Mouse (Mus musculus) midbrain, embryonic 12.5 days (tissue): ENCODE results near the gene Gm17455. TPM values are rescaled to one million over a fixed set of nuclear protein-coding genes. Genes with fewer than 3 reads are reported as not detected.

ENCODE experiments used
- ATAC-seq: fragments of 200-750 bp; cut with Nextera tagmentation; 2 replicates; pipeline ENCODE4 v1.8.0; 2017; ENCODE audit warnings: low read depth, moderate TSS enrichment, moderate library complexity; ENCODE audit not compliant: low FRiP score
- H3K27ac ChIP-seq: fragments of 300-500 bp; sonication (generic); replicated peaks from 2 replicates; pipeline ENCODE4 v1.5.1; 2016; ENCODE audit warnings: mild to moderate bottlenecking
- H3K27me3 ChIP-seq: fragments of 300-500 bp; sonication (generic); 2 replicates; pipeline ENCODE4 v1.6.1; 2016; ENCODE audit warnings: mild to moderate bottlenecking
- H3K36me3 ChIP-seq: fragments of 300-500 bp; sonication (generic); 2 replicates; pipeline ENCODE4 v1.6.1; 2016
- H3K4me1 ChIP-seq: fragments of 300-500 bp; sonication (generic); 2 replicates; pipeline ENCODE4 v1.6.1; 2016
- H3K4me2 ChIP-seq: fragments of 300-500 bp; sonication (generic); replicated peaks from 2 replicates; pipeline ENCODE4 v1.6.1; 2016; ENCODE audit warnings: mild to moderate bottlenecking, moderate library complexity
- H3K4me3 ChIP-seq: fragments of 300-500 bp; sonication (generic); 2 replicates; pipeline ENCODE4 v1.5.1; 2016; ENCODE audit warnings: mild to moderate bottlenecking
- H3K9ac ChIP-seq: fragments of 300-500 bp; sonication (generic); replicated peaks from 2 replicates; pipeline ENCODE4 v1.6.1; 2016; ENCODE audit warnings: mild to moderate bottlenecking, moderate library complexity
- H3K9me3 ChIP-seq: fragments of 300-500 bp; sonication (generic); 2 replicates; pipeline ENCODE4 v1.6.1; 2016; ENCODE audit warnings: mild to moderate bottlenecking
- WGBS: fragments of 180-500 bp; shearing (Covaris S2); methylation state at CpG from one replicate; pipeline ENCODE4 v1.1.7; 2016; 5-methylcytosine and 5-hydroxymethylcytosine counted together
- polyA plus RNA-seq: library from polyadenylated mRNA; unstranded; fragments of >200 nt; fragmentation: Nextera tagmentation; extraction: Ambion mirVana; gene quantifications from 2 replicates; pipeline ENCODE4 v1.2.1, GENCODE M21; 2016

Gene Gm17455
- polyA plus RNA-seq, 1 experiment from 2014 or later: 3.0 TPM

GRCm38 (mm10) chr10:60442321-60442720 is 42.8 kb downstream of the Gm17455 start:
- 81% methylated on average over 4 of the region's 4 CpGs for WGBS
- H3K4me2 ChIP-seq: no peak overlapping the region
- ATAC-seq: no peak
- H3K4me3 ChIP-seq: no peak overlapping the region
- no peaks in the 10 kb centered on the region for H3K27me3 ChIP-seq
- no peaks in the 10 kb centered on the region for H3K36me3 ChIP-seq
- H3K9ac ChIP-seq: no peak overlapping the region
- no peak overlapping the region for H3K27ac ChIP-seq
- no peaks in the 10 kb centered on the region for H3K9me3 ChIP-seq
- no peaks in the 10 kb centered on the region for H3K4me1 ChIP-seq

- 5% methylated on average over 2 of the region's 2 CpGs for WGBS
- no peak for ATAC-seq
- no peak overlapping the region for H3K27ac ChIP-seq
- H3K36me3 ChIP-seq: no peaks in the 10 kb centered on the region
- no peaks in the 10 kb centered on the region for H3K9me3 ChIP-seq
- H3K27me3 ChIP-seq: no peaks in the 10 kb centered on the region
- H3K4me3 ChIP-seq: no peak overlapping the region
- H3K4me2 ChIP-seq: no peak overlapping the region
- no peaks in the 10 kb centered on the region for H3K4me1 ChIP-seq
- no peak overlapping the region for H3K9ac ChIP-seq
Measured at GRCm38 (mm10) chr10:60443078-60443477, 43.6 kb downstream of the Gm17455 start.

- Histone ChIP-seq H3K4me1 (no peaks in the 10 kb centered on the region), H3K4me3 (no peak overlapping the region), H3K9me3 (no peaks in the 10 kb centered on the region), H3K4me2 (no peak overlapping the region), H3K27ac (no peak overlapping the region), H3K27me3 (no peaks in the 10 kb centered on the region; the same call in 1 of the 2 replicates), H3K9ac (no peak overlapping the region), H3K36me3 (no peaks in the 10 kb centered on the region)
- ATAC-seq: no peak
- 68% methylated on average over 8 of the region's 8 CpGs for WGBS
Measured at GRCm38 (mm10) chr10:60445031-60445593, 45.6 kb downstream of the Gm17455 start.

GRCm38 (mm10) chr10:60447186-60447585 is 47.7 kb downstream of the Gm17455 start:
- ATAC-seq: no peak
- Histone ChIP-seq H3K4me3 (no peak overlapping the region), H3K27ac (no peak overlapping the region), H3K36me3 (no peaks in the 10 kb centered on the region), H3K9me3 (no peaks in the 10 kb centered on the region), H3K27me3 (peaks cover 2% of the 10 kb centered on the region; the same call in 1 of the 2 replicates), H3K4me1 (no peaks in the 10 kb centered on the region), H3K4me2 (no peak overlapping the region), H3K9ac (0 out of 2 replicates have a peak overlapping the region, but pooled peaks have one; percentile 20)
- WGBS: 90% methylated on average over 12 of the region's 12 CpGs

Other genes starting within 250 kb of the Gm17455 start
- 2.3 and 2.5 TPM in 2 replicates for gene Chst3, start 180.5 kb upstream of the Gm17455 start, polyA plus RNA-seq
- gene Psap, start 122.1 kb upstream of the Gm17455 start, polyA plus RNA-seq: 85.5 and 96.5 TPM in 2 replicates
- gene Vsir, start 52.9 kb upstream of the Gm17455 start, polyA plus RNA-seq: 1.7 and 2.3 TPM in 2 replicates